Mouse (Mus musculus) brain, embryonic 14.5 days (tissue): ENCODE results near the gene Etfbkmt. TPM values are rescaled to one million over a fixed set of nuclear protein-coding genes. Genes with fewer than 3 reads are reported as not detected.
"Not testable (repeated sequence)": the region's sequence is repeated elsewhere in the genome, so short reads cannot be mapped to it uniquely, and the experiment has no call there.

Experiments
- DNase-seq: peaks from one replicate; pipeline ENCODE4 v3.0.0-alpha.2; 2011; ENCODE audit warnings: low read depth
- CTCF ChIP-seq: fragments of 200-500 bp; IDR thresholded peaks from 2 replicates; pipeline ENCODE4 v1.5.1; 2012; ENCODE audit warnings: inconsistent platforms, mild to moderate bottlenecking, moderate library complexity, borderline replicate concordance; ENCODE audit not compliant: insufficient read depth, insufficient read length; ENCODE audit errors: extremely low read depth
- POLR2A ChIP-seq: fragments of 200-500 bp; IDR thresholded peaks from 2 replicates; pipeline ENCODE4 v1.6.1; 2012; ENCODE audit warnings: mild to moderate bottlenecking, inconsistent platforms, borderline replicate concordance; ENCODE audit not compliant: poor library complexity, insufficient read depth, insufficient read length, severe bottlenecking; ENCODE audit errors: extremely low read depth
- polyA plus RNA-seq: library from polyadenylated mRNA; depleted of rRNA; stranded (reverse); fragments of >200 nt; gene quantifications from 2 replicates; pipeline ENCODE4 v1.2.3, GENCODE M21; 2012

Gene Etfbkmt
- polyA plus RNA-seq, 1 experiment = 5.3 TPM

DNA sequence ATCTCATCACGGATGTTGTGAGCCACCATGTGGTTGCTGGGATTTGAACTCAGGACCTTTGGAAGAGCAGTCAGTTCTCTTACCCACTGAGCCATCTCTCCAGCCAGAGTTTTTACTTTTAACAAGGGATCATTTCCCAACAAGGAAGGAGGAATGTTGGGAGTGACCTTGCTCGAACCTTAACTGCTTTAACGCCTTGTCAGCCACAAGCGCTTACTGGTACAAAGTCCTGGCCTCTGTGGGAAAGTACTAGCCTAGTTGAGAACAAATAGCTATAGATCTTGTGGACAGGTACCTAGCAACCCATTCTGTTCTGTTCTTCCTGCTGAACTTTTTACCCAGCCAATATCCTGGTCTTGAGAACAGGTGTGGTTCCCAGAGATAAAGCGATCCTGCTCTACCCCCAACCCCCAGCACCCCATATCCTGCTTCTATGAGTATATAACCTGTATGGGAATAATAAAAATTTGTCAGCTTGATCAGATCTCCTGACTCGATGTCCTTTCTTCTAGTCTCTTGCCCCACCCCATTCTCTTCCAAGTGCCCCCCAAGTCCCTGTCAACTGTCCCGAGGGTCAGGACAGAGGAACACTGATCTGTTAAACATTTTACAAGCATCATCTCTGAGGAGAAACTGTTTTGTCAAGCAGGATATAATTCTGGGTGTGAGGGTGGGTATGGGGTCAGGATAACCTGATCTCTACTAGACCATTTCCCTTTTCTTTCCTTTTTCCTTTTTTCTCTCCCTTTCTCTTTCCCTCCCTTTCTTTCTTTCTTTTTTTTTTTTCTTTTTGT, 9.0 kb downstream of the Etfbkmt start:
- no peak for DNase-seq
- no peak for TF ChIP-seq CTCF
- TF ChIP-seq POLR2A = no peak

DNA sequence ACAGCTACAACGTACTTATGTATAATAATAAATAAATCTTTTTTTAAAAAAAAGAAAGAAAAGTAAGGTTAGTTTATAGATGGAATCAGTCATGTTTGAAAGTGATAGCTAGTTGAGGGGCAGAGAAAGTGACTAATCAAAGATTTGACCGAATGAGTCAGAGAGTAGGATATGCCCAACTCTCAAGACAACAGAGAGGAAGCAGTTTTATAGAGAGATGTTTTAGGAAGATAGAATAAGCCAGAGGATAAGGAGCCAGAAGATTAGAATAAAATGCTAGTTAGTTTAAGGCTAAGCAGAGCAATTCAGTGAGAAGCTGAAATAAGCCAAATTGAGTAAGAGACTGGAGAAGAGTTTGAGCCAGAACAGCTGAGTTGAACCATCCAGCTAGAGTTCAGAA, 12.5 kb downstream of the Etfbkmt start:
- DNase-seq = no peak
- no peak for TF ChIP-seq CTCF
- no peak for TF ChIP-seq POLR2A

DNA sequence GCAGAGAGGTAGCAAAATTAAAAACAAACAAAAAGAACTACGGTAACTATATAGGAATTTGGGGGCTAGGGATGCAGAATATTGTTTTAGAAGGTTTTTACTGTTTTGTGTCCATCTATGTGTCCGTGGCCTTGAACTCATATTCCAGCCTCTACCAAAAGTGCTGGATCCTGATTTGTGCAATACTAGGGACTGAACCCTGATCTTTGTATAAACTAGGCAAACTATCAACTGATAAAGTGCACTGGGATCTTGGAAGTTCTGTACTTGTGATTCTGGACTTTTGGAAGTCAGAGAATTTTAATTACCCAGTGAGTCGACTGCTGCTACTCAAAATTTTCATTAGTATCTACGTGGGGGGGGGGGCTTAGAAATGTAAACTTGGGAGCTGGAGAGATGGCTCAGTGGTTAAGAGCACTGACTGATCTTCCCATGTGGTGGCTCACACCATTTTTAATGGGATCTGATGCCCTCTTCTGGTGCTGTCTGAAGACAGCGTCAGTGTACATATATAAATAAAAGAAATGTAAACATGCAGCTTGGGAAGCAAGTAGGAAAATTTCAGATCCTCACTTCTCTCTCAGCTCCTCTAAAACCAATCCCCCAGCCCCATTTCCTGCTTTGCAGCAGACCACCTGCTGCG, 13.9 kb downstream of the Etfbkmt start:
- DNase-seq = no peak
- TF ChIP-seq POLR2A (no peak), CTCF (no peak)

- no peak for DNase-seq
- TF ChIP-seq CTCF = no peak
- no peak for TF ChIP-seq POLR2A
Observed at GRCm38 (mm10) chr6:149154116-149155030, 14.7 kb downstream of the Etfbkmt start.

DNA sequence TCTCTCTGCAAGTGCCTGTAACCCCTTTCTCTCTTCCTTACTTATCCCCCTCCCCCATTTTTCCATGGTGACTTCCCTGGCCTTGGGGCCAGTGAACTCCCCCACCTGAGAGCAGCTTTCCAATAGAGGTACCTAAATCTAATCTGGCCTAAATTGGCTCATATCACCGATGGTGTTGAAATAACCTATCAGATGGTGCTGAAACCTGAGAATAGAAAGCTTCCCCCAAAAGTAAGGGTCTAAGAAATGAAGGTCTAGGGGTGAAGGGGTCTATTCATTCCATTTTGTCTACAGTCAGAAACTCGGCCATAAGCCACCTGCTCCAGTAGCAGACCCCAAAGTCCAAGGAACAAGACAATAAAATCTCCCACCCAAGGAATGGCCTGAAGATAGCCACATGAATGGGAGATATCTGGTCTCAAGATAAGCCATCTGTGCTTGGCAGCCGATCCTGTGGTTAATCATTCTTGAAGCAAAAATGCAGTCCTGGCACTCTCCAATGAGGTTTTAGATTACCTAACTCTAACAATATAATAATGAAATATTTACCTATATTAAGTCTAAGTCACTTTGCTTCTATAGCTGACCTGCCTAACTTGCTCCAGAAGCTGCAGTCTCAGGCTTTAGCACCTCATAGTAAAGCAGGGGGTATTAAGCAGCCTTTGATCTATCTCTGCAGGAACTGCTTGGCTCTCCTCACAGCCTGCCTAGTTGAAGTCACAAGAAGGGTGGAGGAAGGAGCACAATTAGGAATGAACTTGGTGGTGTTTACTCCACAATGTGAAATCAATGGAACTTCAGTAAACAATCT, 15.6 kb downstream of the Etfbkmt start:
- no peak for DNase-seq
- TF ChIP-seq CTCF (no peak), POLR2A (no peak)

DNA sequence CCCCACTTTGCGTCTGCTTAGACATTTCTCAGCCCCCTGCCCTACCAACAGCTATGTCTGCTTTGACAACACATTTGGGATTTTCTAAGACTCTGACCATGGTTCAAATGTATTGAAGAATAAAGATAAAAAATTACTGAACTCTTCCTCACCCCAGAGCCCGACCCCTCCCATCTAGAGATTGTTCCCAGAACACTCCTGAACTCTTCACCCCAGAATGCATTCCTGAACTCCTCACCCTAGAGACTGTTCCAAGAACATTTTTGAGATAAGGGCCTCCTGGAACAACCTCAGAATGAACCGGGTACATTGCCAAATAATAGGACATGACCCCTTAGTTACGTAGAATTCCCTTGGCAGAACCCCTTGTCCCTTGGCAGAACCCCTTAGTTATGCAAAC, 27.4 kb downstream of the Etfbkmt start:
- DNase-seq = not testable (repeated sequence)

DNA sequence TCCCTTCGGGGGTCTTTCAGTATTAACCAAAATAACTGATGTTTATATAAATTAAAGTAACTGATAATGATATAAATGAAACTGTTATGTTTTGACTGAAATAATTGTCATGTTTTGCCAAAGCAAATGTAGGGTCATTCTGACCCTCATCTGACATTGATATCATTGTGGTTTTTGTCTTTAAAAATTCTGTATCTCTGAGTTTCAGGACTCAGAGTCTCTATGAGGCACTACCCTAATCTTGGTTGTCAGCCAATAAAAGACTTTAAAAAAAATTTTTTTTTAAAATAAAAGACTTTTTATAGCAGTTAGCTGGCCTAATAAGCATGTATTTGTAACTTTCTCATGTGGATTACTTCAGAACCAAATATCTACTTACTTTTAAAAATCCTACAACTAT, 28.0 kb downstream of the Etfbkmt start:
- no peak for DNase-seq
- TF ChIP-seq POLR2A (no peak), CTCF (no peak)

GRCm38 (mm10) chr6:149168436-149168835, 28.8 kb downstream of the Etfbkmt start:
- TF ChIP-seq CTCF = no peak
- no peak for TF ChIP-seq POLR2A
- no peak for DNase-seq

GRCm38 (mm10) chr6:149169965-149170364, 30.3 kb downstream of the Etfbkmt start:
- DNase-seq = not testable (repeated sequence)

DNA sequence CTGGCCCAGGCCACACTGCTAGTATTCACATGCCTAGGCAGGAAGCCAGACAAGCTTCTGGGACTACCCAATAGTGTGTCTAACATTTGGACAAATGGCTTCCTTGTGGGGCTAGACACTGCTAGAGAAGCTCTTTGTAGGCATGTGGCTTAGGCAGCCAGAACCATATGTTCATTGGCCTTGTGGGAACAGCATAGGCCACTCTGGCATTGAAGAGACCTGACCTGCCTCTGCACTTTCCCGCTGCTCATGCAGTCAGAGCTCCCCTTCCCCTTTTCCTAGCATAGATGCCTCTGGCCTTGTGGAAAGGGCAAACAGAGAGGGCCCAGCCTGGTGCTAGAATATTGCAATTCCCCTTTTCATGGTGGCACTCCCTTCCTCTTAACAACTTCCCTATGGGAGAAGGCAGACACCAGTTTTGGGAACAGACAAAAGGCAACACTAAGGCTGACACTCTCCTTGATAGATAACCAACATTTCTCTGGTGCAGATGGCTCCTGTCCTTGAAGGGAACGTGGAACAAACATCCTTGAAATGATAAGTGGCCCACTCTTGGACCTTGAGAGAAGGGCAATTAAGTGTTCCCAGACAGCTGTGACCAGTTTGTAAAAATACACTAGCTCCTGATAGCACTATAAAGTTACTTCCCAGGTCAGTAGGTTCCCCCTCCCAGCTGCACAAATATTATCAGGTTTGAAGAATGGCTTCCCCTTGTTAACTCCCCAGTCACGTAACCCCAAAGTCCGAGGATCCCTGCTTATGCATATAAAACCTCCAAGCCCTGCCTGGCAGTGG, 34.4 kb downstream of the Etfbkmt start:
- peak; percentile 9 for DNase-seq
- TF ChIP-seq CTCF = no peak
